Mouse (Mus musculus): ENCODE measurements around the gene Coro6.

DNA sequence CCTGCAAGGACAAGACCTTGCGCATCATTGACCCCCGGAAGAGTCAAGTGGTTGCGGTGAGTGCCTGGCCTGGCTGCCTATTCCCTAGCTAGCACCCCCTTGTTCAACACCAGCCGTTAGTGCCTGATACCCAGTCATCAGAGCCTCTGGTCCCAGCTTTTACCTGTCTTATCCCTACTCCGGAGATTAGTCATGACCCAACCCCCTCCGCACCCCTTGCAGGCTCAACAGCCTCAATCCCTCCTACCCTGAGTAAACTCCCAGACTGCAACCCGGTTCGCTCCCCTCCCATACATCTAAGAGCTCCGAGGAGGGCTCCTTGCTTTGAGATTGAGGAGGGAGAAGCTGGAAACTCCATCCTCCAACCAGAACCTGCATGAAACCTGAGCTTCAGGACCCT is 4.3 kb downstream of the Coro6 start:
- TF ChIP-seq EP300 (IDR thresholded peaks at IDR 0.05; ENCODE audit: low read depth), result no peak
- TF ChIP-seq CTCF (IDR thresholded peaks at IDR 0.05; ENCODE audit: low read depth), result no peak

Data from heart, postnatal 0 days (tissue).